Mouse (Mus musculus) liver, embryonic 16.5 days (tissue): ENCODE measurements at regions not wholly inside any gene's neighbourhood (a gene's known extent, or its start where the extent isn't known, plus 50 kb on each side); places are given as distances from the start of the nearest gene placed in this dataset.

ENCODE experiments used
- ATAC-seq: fragments of 200-750 bp; cut with Nextera tagmentation; 2 replicates; pipeline ENCODE4 v1.8.0; 2017; ENCODE audit warnings: low read depth, mild to moderate bottlenecking, moderate number of reproducible peaks, moderate library complexity
- H3K27ac ChIP-seq: fragments of 300-500 bp; sonication (generic); 2 replicates; pipeline ENCODE4 v1.5.1; 2014; ENCODE audit warnings: mild to moderate bottlenecking, low read length
- H3K27me3 ChIP-seq: fragments of 300-500 bp; sonication (generic); 2 replicates; pipeline ENCODE4 v1.6.1; 2014; ENCODE audit warnings: low read depth, low read length, mixed read lengths; ENCODE audit not compliant: control insufficient read depth, insufficient read depth
- H3K36me3 ChIP-seq: fragments of 300-500 bp; sonication (generic); 2 replicates; pipeline ENCODE4 v1.6.1; 2014; ENCODE audit warnings: mild to moderate bottlenecking; ENCODE audit not compliant: control insufficient read depth, insufficient read depth
- H3K4me1 ChIP-seq: fragments of 300-500 bp; sonication (generic); 2 replicates; pipeline ENCODE4 v1.6.1; 2014; ENCODE audit warnings: low read depth, low read length, mixed read lengths; ENCODE audit not compliant: control insufficient read depth
- H3K4me2 ChIP-seq: fragments of 300-500 bp; sonication (generic); 2 replicates; pipeline ENCODE4 v1.6.1; 2014; ENCODE audit warnings: low read depth, low read length, mixed read lengths
- H3K4me3 ChIP-seq: fragments of 300-500 bp; sonication (generic); 2 replicates; pipeline ENCODE4 v1.5.1; 2014; ENCODE audit warnings: low read depth, mild to moderate bottlenecking, low read length
- H3K9ac ChIP-seq: fragments of 300-500 bp; sonication (generic); 2 replicates; pipeline ENCODE4 v1.6.1; 2014; ENCODE audit warnings: low read depth, low read length
- H3K9me3 ChIP-seq: fragments of 300-500 bp; sonication (generic); replicated peaks from 2 replicates; pipeline ENCODE4 v1.6.1; 2016; ENCODE audit warnings: low read length; ENCODE audit not compliant: control insufficient read depth
- WGBS: fragments of 180-500 bp; shearing (Covaris S2); extraction: QIAGEN DNeasy Blood & Tissue Kit; methylation state at CpG from one replicate; pipeline ENCODE4 v1.1.7; 2014; ENCODE audit not compliant: insufficient replicate concordance; 5-methylcytosine and 5-hydroxymethylcytosine counted together

DNA sequence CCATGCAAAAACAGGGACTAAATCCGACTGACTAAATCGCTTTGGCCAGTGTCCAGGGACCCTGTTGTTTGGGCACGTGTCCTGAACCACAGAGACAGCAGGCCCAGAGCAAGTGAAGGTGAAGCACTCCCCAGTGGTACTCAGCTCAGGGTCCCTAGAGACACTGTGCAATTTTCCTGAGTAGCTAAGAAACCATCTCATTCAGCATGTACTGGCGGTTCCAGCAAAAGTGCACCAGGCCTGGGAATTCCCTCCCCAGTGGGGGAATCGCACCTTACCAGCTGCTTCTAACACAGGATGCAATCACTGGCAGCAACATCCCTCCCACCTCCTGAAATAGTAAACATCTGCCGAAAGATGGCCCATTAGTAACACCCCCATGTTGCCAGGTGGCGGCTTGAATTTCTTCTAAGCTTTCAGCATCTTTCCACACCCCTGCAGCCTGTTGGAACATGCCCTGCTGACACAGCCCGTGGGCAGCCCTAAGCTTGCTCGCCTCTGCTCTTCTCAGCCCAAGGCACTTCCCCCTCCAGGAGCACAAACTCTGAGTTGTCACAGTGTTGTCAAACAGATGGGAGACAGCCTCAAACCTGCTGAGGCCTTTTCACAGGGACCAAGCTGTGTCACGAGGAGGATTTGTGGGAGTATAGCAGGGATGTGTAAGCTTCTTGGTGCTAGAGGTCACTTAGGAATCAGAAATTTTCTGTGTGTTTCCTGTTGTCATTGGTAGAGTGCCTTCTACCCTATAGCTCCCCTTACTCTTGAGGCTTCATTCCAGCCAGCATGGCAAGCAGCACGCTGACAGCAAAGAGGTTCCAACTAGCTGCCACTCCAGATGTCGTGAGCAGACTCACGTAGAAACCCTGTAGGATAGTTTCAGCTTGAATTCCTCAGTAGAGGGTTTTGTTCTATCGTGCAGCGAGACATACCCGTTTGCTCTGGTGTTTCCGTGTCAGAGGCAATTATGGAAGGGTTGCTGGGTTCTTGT is 186.8 kb upstream of the Ntm start:
- Histone ChIP-seq H3K9me3 (no peaks in the 10 kb centered on the region), H3K4me1 (no peaks in the 10 kb centered on the region), H3K27me3 (no peaks in the 10 kb centered on the region), H3K36me3 (no peaks in the 10 kb centered on the region), H3K9ac (no peak overlapping the region), H3K4me3 (no peak overlapping the region), H3K27ac (no peak overlapping the region), H3K4me2 (no peak overlapping the region)
- 33% methylated on average over 17 of the region's 17 CpGs for WGBS
- no peak for ATAC-seq

DNA sequence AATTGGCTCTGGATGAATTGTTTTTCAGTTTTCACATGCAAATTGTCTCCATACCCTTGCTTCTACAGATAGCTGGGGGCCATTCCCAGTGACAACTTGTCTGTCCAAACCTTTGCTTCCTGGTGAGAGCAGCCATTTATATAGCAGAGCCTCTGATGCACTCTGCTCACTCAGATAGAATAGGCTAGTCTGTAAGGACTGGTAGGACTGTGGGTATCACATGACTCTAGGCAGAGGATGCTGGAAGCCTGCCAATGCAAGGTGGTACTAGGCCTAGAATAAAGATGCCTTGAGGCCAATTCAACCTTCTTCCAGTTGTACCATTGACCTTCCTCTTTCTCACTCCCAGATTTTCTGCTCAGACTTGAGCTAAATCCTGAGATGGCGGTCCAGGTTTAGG is 188.2 kb upstream of the Ntm start:
- H3K9me3 ChIP-seq = no peaks in the 10 kb centered on the region
- H3K4me2 ChIP-seq = no peak overlapping the region
- no peak for ATAC-seq
- 59% methylated on average over 1 of the region's 1 CpGs for WGBS
- H3K36me3 ChIP-seq = no peaks in the 10 kb centered on the region
- no peak overlapping the region for H3K9ac ChIP-seq
- H3K4me1 ChIP-seq = no peaks in the 10 kb centered on the region
- H3K27me3 ChIP-seq = no peaks in the 10 kb centered on the region
- H3K27ac ChIP-seq = no peak overlapping the region
- no peak overlapping the region for H3K4me3 ChIP-seq

- no peak overlapping the region for H3K27ac ChIP-seq
- ATAC-seq = no peak
- H3K4me1 ChIP-seq = no peaks in the 10 kb centered on the region
- WGBS = 66% methylated on average over 13 of the region's 13 CpGs
- no peaks in the 10 kb centered on the region for H3K36me3 ChIP-seq
- H3K9me3 ChIP-seq = no peaks in the 10 kb centered on the region
- H3K9ac ChIP-seq = no peak overlapping the region
- no peaks in the 10 kb centered on the region for H3K27me3 ChIP-seq
- H3K4me3 ChIP-seq = no peak overlapping the region
- no peak overlapping the region for H3K4me2 ChIP-seq
Observed at GRCm38 (mm10) chr9:30166235-30166752, 203.4 kb upstream of the Ntm start.

- 52% methylated on average over 7 of the region's 7 CpGs for WGBS
- no peaks in the 10 kb centered on the region for H3K9me3 ChIP-seq
Observed at GRCm38 (mm10) chr9:30167223-30167622, 204.3 kb upstream of the Ntm start.

DNA sequence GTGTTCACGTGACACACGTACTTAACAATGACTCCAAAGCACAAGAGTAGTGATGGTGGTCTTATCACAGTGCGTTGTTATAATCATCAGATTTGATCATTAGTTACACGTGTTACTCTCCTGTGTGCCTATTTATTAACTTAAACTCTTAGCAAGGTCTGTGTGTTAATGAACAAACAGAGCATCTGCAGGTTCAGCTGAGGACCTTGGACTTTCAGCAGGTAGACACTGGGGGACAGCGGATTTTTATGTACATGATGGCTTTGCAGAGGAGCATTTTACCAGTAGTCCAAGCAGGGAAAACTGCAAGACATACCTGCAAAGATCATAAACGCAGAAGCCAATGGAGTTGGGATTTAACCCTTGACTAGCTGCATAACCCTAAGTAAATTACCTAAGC is 211.7 kb upstream of the Ntm start:
- Histone ChIP-seq H3K36me3 (no peaks in the 10 kb centered on the region), H3K4me2 (no peak overlapping the region)
- 60% methylated on average over 6 of the region's 6 CpGs for WGBS

More at GRCm38 (mm10) chr9:30167223-30167622, 204.3 kb upstream of the Ntm start:
- Histone ChIP-seq H3K36me3 (no peaks in the 10 kb centered on the region), H3K4me1 (no peaks in the 10 kb centered on the region), H3K27ac (no peak overlapping the region), H3K27me3 (no peaks in the 10 kb centered on the region), H3K4me3 (no peak overlapping the region), H3K9ac (no peak overlapping the region), H3K4me2 (no peak overlapping the region)
- no peak for ATAC-seq

GRCm38 (mm10) chr9:30175376-30175775 is 212.4 kb upstream of the Ntm start:
- no peaks in the 10 kb centered on the region for H3K27me3 ChIP-seq
- no peaks in the 10 kb centered on the region for H3K9me3 ChIP-seq
- H3K4me2 ChIP-seq = no peak overlapping the region
- no peak overlapping the region for H3K4me3 ChIP-seq
- no peak for ATAC-seq
- no peaks in the 10 kb centered on the region for H3K4me1 ChIP-seq
- H3K27ac ChIP-seq = no peak overlapping the region
- H3K36me3 ChIP-seq = no peaks in the 10 kb centered on the region
- no peak overlapping the region for H3K9ac ChIP-seq
- WGBS = 50% methylated on average over 3 of the region's 3 CpGs

More for the DNA sequence above, 211.7 kb upstream of the Ntm start:
- Histone ChIP-seq H3K9me3 (no peaks in the 10 kb centered on the region), H3K9ac (no peak overlapping the region), H3K27ac (no peak overlapping the region), H3K4me3 (no peak overlapping the region), H3K27me3 (no peaks in the 10 kb centered on the region), H3K4me1 (no peaks in the 10 kb centered on the region)
- ATAC-seq = no peak

- H3K9ac ChIP-seq = no peak overlapping the region
- ATAC-seq = no peak
- no peaks in the 10 kb centered on the region for H3K9me3 ChIP-seq
- no peaks in the 10 kb centered on the region for H3K4me1 ChIP-seq
- 65% methylated on average over 11 of the region's 11 CpGs for WGBS
- no peak overlapping the region for H3K4me2 ChIP-seq
- H3K27me3 ChIP-seq = no peaks in the 10 kb centered on the region
- H3K27ac ChIP-seq = no peak overlapping the region
- no peak overlapping the region for H3K4me3 ChIP-seq
- no peaks in the 10 kb centered on the region for H3K36me3 ChIP-seq
Observed at GRCm38 (mm10) chr9:30183409-30183808, 220.5 kb upstream of the Ntm start.

DNA sequence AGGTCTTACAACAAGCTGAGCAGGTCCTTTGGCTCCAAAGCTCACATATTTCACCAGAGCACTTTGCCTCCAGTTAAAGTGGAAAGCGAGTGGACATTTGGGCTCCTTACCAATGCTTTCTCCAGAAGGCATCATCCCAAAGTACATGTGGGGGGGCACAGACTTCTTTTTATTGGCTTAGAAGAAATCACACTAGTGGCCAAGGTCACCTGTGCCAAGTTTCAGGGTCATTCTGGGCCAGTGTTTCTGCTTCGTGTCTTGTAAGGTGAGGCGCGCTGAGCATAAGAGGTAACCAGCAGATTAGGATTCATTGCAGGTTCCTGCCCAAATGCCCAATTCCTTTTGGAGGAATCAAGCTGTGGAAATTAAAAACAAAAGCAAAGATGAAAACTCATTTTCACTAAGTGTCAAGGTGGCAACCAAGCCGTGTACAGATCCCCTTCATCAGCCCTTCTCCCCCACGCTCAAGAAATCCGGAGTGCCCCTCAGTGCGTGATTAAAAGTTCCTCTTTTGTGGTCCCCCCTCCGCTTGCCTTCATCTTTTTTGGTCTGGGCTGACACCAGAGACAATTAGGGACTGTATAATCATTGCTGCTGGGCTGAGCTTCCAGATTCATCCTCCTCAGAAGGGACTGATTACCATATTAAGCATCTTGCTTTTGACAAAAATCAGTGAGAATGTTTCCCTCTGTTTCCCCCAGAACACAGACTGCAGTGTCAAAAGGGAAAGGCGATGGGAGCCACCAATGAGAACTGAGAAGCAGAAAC is 222.2 kb upstream of the Ntm start:
- no peak for ATAC-seq
- 59% methylated on average over 10 of the region's 10 CpGs for WGBS
- H3K4me2 ChIP-seq = no peak overlapping the region
- H3K27ac ChIP-seq = no peak overlapping the region
- H3K4me1 ChIP-seq = no peaks in the 10 kb centered on the region
- no peak overlapping the region for H3K9ac ChIP-seq
- H3K9me3 ChIP-seq = no peaks in the 10 kb centered on the region
- no peaks in the 10 kb centered on the region for H3K27me3 ChIP-seq
- H3K4me3 ChIP-seq = no peak overlapping the region
- no peaks in the 10 kb centered on the region for H3K36me3 ChIP-seq

DNA sequence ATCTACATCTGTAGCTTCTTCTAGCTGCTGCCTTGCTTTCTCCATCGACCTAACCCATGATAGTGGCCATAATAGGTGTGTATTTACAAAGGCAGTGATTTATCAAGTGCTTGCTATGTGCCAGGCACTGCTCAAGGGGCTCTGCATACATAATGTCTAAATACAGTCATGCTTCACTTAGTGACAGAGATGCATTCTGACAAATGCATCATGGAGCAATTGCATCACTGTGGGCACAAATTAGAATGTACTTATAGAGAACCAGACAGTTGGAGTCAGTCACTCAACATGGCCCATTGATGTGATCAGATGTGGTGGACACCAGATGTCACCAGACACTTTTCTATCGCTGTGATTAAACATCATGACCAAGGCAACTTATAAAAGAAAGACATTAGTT is 223.3 kb upstream of the Ntm start:
- Histone ChIP-seq H3K36me3 (no peaks in the 10 kb centered on the region), H3K27ac (no peak overlapping the region), H3K9ac (no peak overlapping the region), H3K4me2 (no peak overlapping the region), H3K27me3 (no peaks in the 10 kb centered on the region), H3K4me1 (no peaks in the 10 kb centered on the region), H3K9me3 (no peaks in the 10 kb centered on the region), H3K4me3 (no peak overlapping the region)
- WGBS = 39% methylated on average over 2 of the region's 2 CpGs
- ATAC-seq = no peak
